ENCODE assay signal across 28 mouse cellular contexts in the genomic region with DNA sequence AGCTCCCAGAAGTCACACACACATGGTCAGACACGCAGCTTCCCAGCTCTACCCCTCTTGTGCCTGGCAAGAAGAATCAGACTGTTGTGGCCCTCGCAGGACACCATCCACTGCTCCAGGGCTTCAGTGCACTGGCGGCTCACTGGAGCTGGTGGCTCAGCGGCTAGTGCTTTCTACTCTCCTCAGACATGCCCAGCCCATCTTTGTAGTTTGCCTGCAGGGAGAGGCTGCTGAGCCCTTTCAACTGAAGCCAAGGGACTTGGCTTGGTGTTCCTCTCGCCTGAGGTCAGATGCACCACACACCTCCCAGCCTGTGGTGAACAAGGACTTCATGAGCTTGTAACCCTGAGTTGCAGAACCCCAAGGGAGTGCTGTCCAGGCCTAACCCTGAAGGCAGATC.
DNase-seq lines count a peak whose midpoint lies in the region; ATAC-seq and TF ChIP-seq lines count a peak whose summit lies in the region.
"Had no signal": no experiment of that assay in that cellular context is flagged by ENCODE, and none has a peak within 500 bp of the region (broad histone marks: within the 10 kb centered on the region; RNA-seq: fewer than 3 reads in every experiment).

No protein-coding gene starts in this region.

- H3K4me3 ChIP-seq in forebrain, embryonic 10.5 days, result no peak overlapping the region
- no peak overlapping the region for H3K4me3 ChIP-seq in forebrain, postnatal 0 days (ENCODE audit: low read depth, low read length)
- no peak overlapping the region for H3K4me3 ChIP-seq in midbrain, embryonic 11.5 days (ENCODE audit: low read depth, low read length)
- H3K4me3 ChIP-seq in midbrain, embryonic 14.5 days (replicated peaks; ENCODE audit: low read depth, low read length), result no peak overlapping the region
- H3K4me3 ChIP-seq: embryonic facial prominence, embryonic 10.5 days; embryonic facial prominence, embryonic 13.5 days; erythroblast, embryonic 14.5 days; forebrain, embryonic 13.5 days; gastrocnemius, adult 2 months; heart, embryonic 12.5 days; heart, embryonic 15.5 days; hindbrain, embryonic 12.5 days; hindbrain, embryonic 15.5 days had no signal

- H3K4me2 ChIP-seq in forebrain, postnatal 0 days (ENCODE audit: low read depth), result no peak overlapping the region
- no peak overlapping the region for H3K4me2 ChIP-seq in midbrain, embryonic 11.5 days
- no peak overlapping the region for H3K4me2 ChIP-seq in midbrain, embryonic 14.5 days (ENCODE audit: low read length)
- H3K4me2 ChIP-seq: embryonic facial prominence, embryonic 13.5 days; forebrain, embryonic 13.5 days; heart, embryonic 12.5 days; heart, embryonic 15.5 days; hindbrain, embryonic 12.5 days; hindbrain, embryonic 15.5 days had no signal

- peak; percentile 14 for DNase-seq in adrenal gland, adult 2 months
- DNase-seq in adrenal gland, postnatal 25 days, result no peak
- DNase-seq in forebrain, embryonic 10.5 days (ENCODE audit: extremely low spot score, low spot score), result no peak
- no peak for DNase-seq in forebrain, postnatal 0 days
- DNase-seq in midbrain, embryonic 11.5 days (ENCODE audit: low spot score, missing footprints), result peak; percentile 69
- no peak for DNase-seq in midbrain, embryonic 14.5 days
- DNase-seq in kidney, adult 11 months, result no peak
- DNase-seq in kidney, adult 18-20 months, result no peak
- DNase-seq: adrenal gland, postnatal 10 days; cerebellum, adult 18-20 months; cerebellum, adult 9-10 months; embryo, embryonic 11 days; gastrocnemius, adult 2 months; gastrocnemius, postnatal 14 days; heart, adult 11 months; heart, postnatal 10 days; heart, postnatal 36 days had no signal

- no peaks in the 10 kb centered on the region for H3K36me3 ChIP-seq in forebrain, embryonic 10.5 days (replicated peaks)
- no peaks in the 10 kb centered on the region for H3K36me3 ChIP-seq in forebrain, postnatal 0 days (ENCODE audit: insufficient read depth)
- H3K36me3 ChIP-seq in midbrain, embryonic 11.5 days (ENCODE audit: control insufficient read depth, insufficient read depth, low read length), result no peaks in the 10 kb centered on the region
- no peaks in the 10 kb centered on the region for H3K36me3 ChIP-seq in midbrain, embryonic 14.5 days (ENCODE audit: control insufficient read depth, insufficient read depth, low read length)
- H3K36me3 ChIP-seq: embryonic facial prominence, embryonic 10.5 days; embryonic facial prominence, embryonic 13.5 days; G1E; heart, embryonic 12.5 days; heart, embryonic 15.5 days; hindbrain, embryonic 12.5 days; hindbrain, embryonic 15.5 days had no signal

- H3K9ac ChIP-seq in forebrain, postnatal 0 days, result no peak overlapping the region
- H3K9ac ChIP-seq in midbrain, embryonic 11.5 days (ENCODE audit: low read length), result no peak overlapping the region
- H3K9ac ChIP-seq in midbrain, embryonic 14.5 days (replicated peaks; ENCODE audit: low read length), result no peak overlapping the region
- H3K9ac ChIP-seq: embryonic facial prominence, embryonic 13.5 days; forebrain, embryonic 13.5 days; heart, embryonic 12.5 days; heart, embryonic 15.5 days; hindbrain, embryonic 12.5 days; hindbrain, embryonic 15.5 days had no signal

- H3K4me1 ChIP-seq in forebrain, embryonic 10.5 days, result peaks cover 90% of the 10 kb centered on the region
- peaks cover 7% of the 10 kb centered on the region; the same call in 1 of the 2 replicates for H3K4me1 ChIP-seq in forebrain, postnatal 0 days (ENCODE audit: insufficient read depth)
- peaks cover 15% of the 10 kb centered on the region for H3K4me1 ChIP-seq in midbrain, embryonic 11.5 days (ENCODE audit: control insufficient read depth, insufficient read depth, low read length)
- H3K4me1 ChIP-seq in midbrain, embryonic 14.5 days (ENCODE audit: control insufficient read depth, insufficient read depth, low read length), result peaks cover 37% of the 10 kb centered on the region
- H3K4me1 ChIP-seq: heart, embryonic 12.5 days had no signal

- TF ChIP-seq CTCF in forebrain, postnatal 0 days (IDR thresholded peaks at IDR 0.05; ENCODE audit: low read depth), result no peak

- WGBS in forebrain, embryonic 10.5 days, result 82% methylated on average over 5 of the region's 5 CpGs
- 58% methylated on average over 5 of the region's 5 CpGs for WGBS in forebrain, postnatal 0 days
- WGBS in midbrain, embryonic 11.5 days, result 81% methylated on average over 5 of the region's 5 CpGs
- WGBS in midbrain, embryonic 14.5 days, result 77% methylated on average over 5 of the region's 5 CpGs

- H3K27me3 ChIP-seq in forebrain, embryonic 10.5 days (ENCODE audit: poor library complexity, severe bottlenecking), result peaks cover 49% of the 10 kb centered on the region
- no peaks in the 10 kb centered on the region for H3K27me3 ChIP-seq in forebrain, postnatal 0 days (ENCODE audit: insufficient read depth, low read length)
- no peaks in the 10 kb centered on the region for H3K27me3 ChIP-seq in midbrain, embryonic 11.5 days (ENCODE audit: control insufficient read depth, insufficient read depth, low read length)
- peaks cover 3% of the 10 kb centered on the region; the same call in 1 of the 2 replicates for H3K27me3 ChIP-seq in midbrain, embryonic 14.5 days (ENCODE audit: control insufficient read depth, insufficient read depth, low read length)
- H3K27me3 ChIP-seq: forebrain, embryonic 13.5 days; Patski had no signal

- H3K27ac ChIP-seq in forebrain, embryonic 10.5 days, result peak overlapping the region; percentile 56; the same call in 1 of the 2 replicates
- no peak overlapping the region for H3K27ac ChIP-seq in forebrain, postnatal 0 days (ENCODE audit: low read depth, low read length)
- H3K27ac ChIP-seq in midbrain, embryonic 11.5 days (ENCODE audit: low read depth, low read length), result no peak overlapping the region
- H3K27ac ChIP-seq in midbrain, embryonic 14.5 days (replicated peaks; ENCODE audit: low read depth, low read length), result no peak overlapping the region
- H3K27ac ChIP-seq: embryonic facial prominence, embryonic 10.5 days; embryonic facial prominence, embryonic 13.5 days; gastrocnemius, adult 2 months; heart, embryonic 15.5 days; hindbrain, embryonic 12.5 days; hindbrain, embryonic 15.5 days had no signal

- no peaks in the 10 kb centered on the region for H3K9me3 ChIP-seq in forebrain, embryonic 10.5 days
- H3K9me3 ChIP-seq in forebrain, postnatal 0 days (ENCODE audit: low read length), result no peaks in the 10 kb centered on the region
- H3K9me3 ChIP-seq in midbrain, embryonic 11.5 days (ENCODE audit: control insufficient read depth, low read length), result no peaks in the 10 kb centered on the region
- H3K9me3 ChIP-seq in midbrain, embryonic 14.5 days (ENCODE audit: control insufficient read depth, low read length), result no peaks in the 10 kb centered on the region
- H3K9me3 ChIP-seq: embryonic facial prominence, embryonic 10.5 days; embryonic facial prominence, embryonic 13.5 days; forebrain, embryonic 13.5 days; G1E; heart, embryonic 12.5 days; heart, embryonic 15.5 days; hindbrain, embryonic 12.5 days; hindbrain, embryonic 15.5 days had no signal

- no peak for ATAC-seq in forebrain, postnatal 0 days
- no peak for ATAC-seq in midbrain, embryonic 11.5 days (ENCODE audit: low FRiP score)
- no peak for ATAC-seq in midbrain, embryonic 14.5 days (ENCODE audit: low FRiP score, low TSS enrichment)
- ATAC-seq: intestine, postnatal 0 days; Patski had no signal

Comparison
In these comparisons a context has a peak if more than half of its experiments do, and no peak if none do; other contexts are left out.
1. DNase-seq: peak in adrenal gland, adult 2 months (single experiment) and midbrain, embryonic 11.5 days (single experiment); none in adrenal gland, postnatal 25 days (single experiment), forebrain, embryonic 10.5 days (single experiment), forebrain, postnatal 0 days (single experiment), midbrain, embryonic 14.5 days (single experiment), kidney, adult 11 months (single experiment) and kidney, adult 18-20 months (single experiment).